Mouse (Mus musculus) adrenal gland, postnatal 25 days (tissue): ENCODE measurements around the gene Trp53i13. TPM values are rescaled to one million over a fixed set of nuclear protein-coding genes. Genes with fewer than 3 reads are reported as not detected.

ENCODE experiments used
- DNase-seq: peaks from one replicate; pipeline ENCODE4 v3.0.0; 2021; ENCODE audit warnings: mixed read lengths
- total RNA-seq: library from RNA; stranded (reverse); gene quantifications from 2 replicates; pipeline ENCODE4 v1.2.3, GENCODE M21; 2021

Trp53i13 gene
- total RNA-seq, 1 experiment from 2014 or later: 10.2 TPM

GRCm38 (mm10) chr11:77492311-77492871, 23.4 kb downstream of the Trp53i13 start:
- DNase-seq: no peak

- DNase-seq: peak; percentile 47
Measured at GRCm38 (mm10) chr11:77491502-77492291, 24.1 kb downstream of the Trp53i13 start.

GRCm38 (mm10) chr11:77491123-77491501, 24.7 kb downstream of the Trp53i13 start:
- DNase-seq: peak; percentile 91

GRCm38 (mm10) chr11:77490451-77490850, 25.3 kb downstream of the Trp53i13 start:
- DNase-seq: no peak

GRCm38 (mm10) chr11:77489591-77490235, 26.1 kb downstream of the Trp53i13 start, which contains the start of gene Ankrd13b:
Ankrd13b (minus strand) TSS chr11:77489678.
- peak; percentile 82 for DNase-seq

- DNase-seq: no peak
Measured at GRCm38 (mm10) chr11:77488771-77489581, 26.8 kb downstream of the Trp53i13 start.

GRCm38 (mm10) chr11:77486798-77487197, 29.0 kb downstream of the Trp53i13 start:
- DNase-seq: no peak

GRCm38 (mm10) chr11:77485229-77485628, 30.6 kb downstream of the Trp53i13 start:
- no peak for DNase-seq

- no peak for DNase-seq
Measured at GRCm38 (mm10) chr11:77483510-77484255, 32.1 kb downstream of the Trp53i13 start.

GRCm38 (mm10) chr11:77483043-77483442, 32.7 kb downstream of the Trp53i13 start:
- DNase-seq: no peak

GRCm38 (mm10) chr11:77476895-77477294, 38.9 kb downstream of the Trp53i13 start:
- DNase-seq: no peak

GRCm38 (mm10) chr11:77476216-77476615, 39.6 kb downstream of the Trp53i13 start:
- DNase-seq: no peak

GRCm38 (mm10) chr11:77472775-77473174, 43.0 kb downstream of the Trp53i13 start:
- no peak for DNase-seq

- DNase-seq: no peak
Measured at GRCm38 (mm10) chr11:77471407-77471806, 44.4 kb downstream of the Trp53i13 start.

GRCm38 (mm10) chr11:77468397-77468796, 47.4 kb downstream of the Trp53i13 start:
- DNase-seq: no peak

- DNase-seq: peak; percentile 84
Measured at GRCm38 (mm10) chr11:77467784-77468183, 48.0 kb downstream of the Trp53i13 start.

- peak; percentile 80 for DNase-seq
Measured at GRCm38 (mm10) chr11:77467157-77467556, 48.6 kb downstream of the Trp53i13 start.

GRCm38 (mm10) chr11:77466544-77466943, 49.2 kb downstream of the Trp53i13 start:
- DNase-seq: no peak

- DNase-seq: no peak
Measured at GRCm38 (mm10) chr11:77465111-77465510, 50.7 kb downstream of the Trp53i13 start.

GRCm38 (mm10) chr11:77464684-77465083, 51.1 kb downstream of the Trp53i13 start:
- peak; percentile 74 for DNase-seq

- DNase-seq: no peak
Measured at GRCm38 (mm10) chr11:77463786-77464185, 52.0 kb downstream of the Trp53i13 start.

- DNase-seq: no peak
Measured at GRCm38 (mm10) chr11:77463101-77463445, 52.7 kb downstream of the Trp53i13 start.
